In genomic region chr7:126222753-126223152, GRCm38 (mm10) we compare ENCODE assay signal across 19 mouse cellular contexts. TPM values are rescaled to one million over a fixed set of nuclear protein-coding genes. Genes with fewer than 3 reads are reported as not detected.
DNase-seq lines count a peak whose midpoint lies in the region; ATAC-seq lines count a peak whose summit lies in the region.
"Had no signal": no experiment of that assay in that cellular context is flagged by ENCODE, and none has a peak within 500 bp of the region (broad histone marks: within the 10 kb centered on the region; RNA-seq: fewer than 3 reads in every experiment).

No protein-coding gene starts in this region.

- ATAC-seq in CD4-positive, CD25-positive, alpha-beta regulatory T cell, adult 4 months: peak; percentile 56
- ATAC-seq: forebrain, embryonic 15.5 days; hindbrain, postnatal 0 days; intestine, embryonic 15.5 days had no signal

- DNase-seq in Muller cell, postnatal 12 days (ENCODE audit: inconsistent ontology term): peak; percentile 65
- DNase-seq in induced T-regulatory cell, adult 2 months (ENCODE audit: low read depth): peak; percentile 50
- DNase-seq in heart, postnatal 36 days: no peak
- no peak for DNase-seq in cerebellum, postnatal 10 days
- DNase-seq in B cell, adult 2 months: no peak
- DNase-seq in cerebellum, adult 8-10 months: no peak
- DNase-seq: adrenal gland, postnatal 10 days; cerebellum, adult 11 months; cerebellum, adult 9-10 months; cerebellum, postnatal 36 days; embryo, embryonic 11 days; gastrocnemius, postnatal 36 days; heart, adult 18-20 months; heart, postnatal 10 days; kidney, adult 18-20 months had no signal

- intact Hi-C loops in heart, postnatal 36 days (cut with DNase I): no loop called here

RNA-seq across cellular contexts. Expression of gene Xpo6, which starts 22.5 kb away (rescaled TPM):
- 100 to 1,000 TPM; 117 to 126 TPM for polyA plus RNA-seq in CD4-positive, CD25-positive, alpha-beta regulatory T cell, adult 4 months (2017; shearing (Covaris generic))
- 10 to 100 TPM; 20.9 to 23.6 TPM for total RNA-seq in heart, postnatal 36 days (2021)

RNA-seq across cellular contexts. Expression of gene Sbk1, which starts 49.7 kb away (rescaled TPM):
- polyA plus RNA-seq in CD4-positive, CD25-positive, alpha-beta regulatory T cell, adult 4 months (2017; shearing (Covaris generic)): 1 to 10 TPM; 2.7 to 5.0 TPM
- 10 to 100 TPM; 76.8 to 94.9 TPM for total RNA-seq in heart, postnatal 36 days (2021)

Comparison
In these comparisons a context has a peak if more than half of its experiments do, and no peak if none do; other contexts are left out.
1. DNase-seq: peak in Muller cell, postnatal 12 days (single experiment) and induced T-regulatory cell, adult 2 months (single experiment); none in heart, postnatal 36 days (0 of 2), cerebellum, postnatal 10 days (0 of 2), B cell, adult 2 months (0 of 2) and cerebellum, adult 8-10 months (single experiment).